Mouse (Mus musculus): Measurements from ENCODE around the gene Anks3.
A peak's percentile ranks its signal among the peaks of the same experiment; 100 is the strongest.

Anks3 gene

DNA sequence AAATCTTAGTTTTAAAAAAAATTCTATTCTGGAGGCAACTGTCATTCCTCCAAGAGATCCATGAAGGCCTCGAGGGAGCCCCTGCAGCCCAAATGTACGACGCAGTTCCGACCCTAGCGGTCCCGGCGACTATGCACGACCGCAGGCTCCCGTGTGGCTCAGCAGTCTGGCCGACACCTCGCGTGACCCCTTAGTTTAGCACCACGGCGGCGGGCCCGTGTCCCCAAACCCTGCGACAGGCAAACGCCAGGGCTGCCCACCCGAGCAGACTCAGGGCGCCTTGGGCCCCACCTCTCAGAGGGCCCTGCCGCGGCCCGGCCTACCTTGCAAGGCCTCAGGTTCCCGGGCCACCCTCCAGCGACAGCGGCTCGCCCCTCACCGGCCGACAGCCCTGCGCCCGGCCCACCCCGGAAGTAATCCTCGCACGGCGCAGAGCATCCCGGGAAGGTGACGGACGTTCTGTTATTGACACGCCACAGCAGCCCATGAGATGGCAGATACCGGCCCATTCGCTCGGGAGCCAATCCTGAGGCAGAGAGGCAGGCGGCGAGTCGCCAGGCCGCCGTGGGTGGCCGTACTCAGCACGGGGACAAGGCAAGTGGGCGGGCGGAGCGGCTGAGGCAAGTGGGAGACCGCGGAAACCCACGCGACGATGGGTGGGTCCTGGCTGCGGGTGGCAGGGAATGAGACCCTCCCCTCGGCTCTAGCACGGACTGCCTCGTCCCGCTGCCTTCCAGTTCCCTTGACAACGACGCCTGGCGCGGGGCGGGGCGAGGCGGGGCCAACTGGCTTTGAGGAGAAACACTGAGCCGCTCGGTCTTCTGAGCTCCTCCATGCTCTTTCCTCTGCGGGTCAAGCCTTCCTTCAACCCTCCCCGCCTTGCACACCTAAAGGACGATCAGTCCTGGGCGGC, at the start of gene Anks3:
TSS of gene Anks3 (minus strand) at position 409 of the 913 bp plus-strand sequence.
- peak; percentile 93 for DNase-seq (ENCODE audit: low read depth, low spot score)

DNA sequence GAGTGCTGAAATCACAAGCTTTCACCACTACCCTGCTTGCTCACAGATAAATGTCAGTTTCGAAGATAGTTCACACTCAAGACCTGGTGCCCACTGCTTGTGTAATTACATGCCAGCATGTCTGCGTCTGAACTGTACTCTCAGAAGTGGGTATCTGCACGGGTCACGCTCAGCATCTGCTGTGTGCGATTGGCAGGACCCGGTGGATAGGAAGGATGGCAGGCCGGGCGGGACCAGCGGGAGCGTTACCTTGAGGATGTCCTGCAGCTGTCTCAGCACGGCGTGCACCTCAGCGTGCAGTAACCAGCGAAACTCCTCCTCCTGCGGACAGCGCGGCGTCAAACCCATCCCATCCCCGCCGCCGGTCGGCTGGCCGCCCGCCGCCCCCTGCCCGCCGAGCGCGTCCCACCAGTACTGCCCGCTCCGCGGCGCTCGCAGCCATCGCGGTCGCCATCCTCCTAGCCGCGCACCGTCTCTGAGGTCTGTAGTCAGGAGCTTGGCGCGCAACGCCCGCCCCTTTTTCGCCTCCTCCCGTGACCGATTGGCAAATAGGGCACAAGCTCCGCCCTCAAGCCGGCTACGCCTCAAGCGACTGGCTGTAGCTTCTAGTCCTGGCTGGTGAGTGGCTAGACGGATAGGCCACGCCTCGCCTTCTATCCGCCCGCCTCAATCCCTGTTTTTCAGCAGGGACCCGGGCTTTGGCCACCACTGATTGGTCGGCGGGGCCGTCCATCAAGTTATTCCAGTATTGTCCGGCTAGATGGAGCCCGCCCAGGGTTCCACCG, 49.2 kb upstream of the Anks3 start, which contains the start of gene Rogdi:
TSS of gene Rogdi (minus strand) at position 500 of the 785 bp plus-strand sequence.
- DNase-seq (ENCODE audit: low read depth, low spot score): peak; percentile 99

DNA sequence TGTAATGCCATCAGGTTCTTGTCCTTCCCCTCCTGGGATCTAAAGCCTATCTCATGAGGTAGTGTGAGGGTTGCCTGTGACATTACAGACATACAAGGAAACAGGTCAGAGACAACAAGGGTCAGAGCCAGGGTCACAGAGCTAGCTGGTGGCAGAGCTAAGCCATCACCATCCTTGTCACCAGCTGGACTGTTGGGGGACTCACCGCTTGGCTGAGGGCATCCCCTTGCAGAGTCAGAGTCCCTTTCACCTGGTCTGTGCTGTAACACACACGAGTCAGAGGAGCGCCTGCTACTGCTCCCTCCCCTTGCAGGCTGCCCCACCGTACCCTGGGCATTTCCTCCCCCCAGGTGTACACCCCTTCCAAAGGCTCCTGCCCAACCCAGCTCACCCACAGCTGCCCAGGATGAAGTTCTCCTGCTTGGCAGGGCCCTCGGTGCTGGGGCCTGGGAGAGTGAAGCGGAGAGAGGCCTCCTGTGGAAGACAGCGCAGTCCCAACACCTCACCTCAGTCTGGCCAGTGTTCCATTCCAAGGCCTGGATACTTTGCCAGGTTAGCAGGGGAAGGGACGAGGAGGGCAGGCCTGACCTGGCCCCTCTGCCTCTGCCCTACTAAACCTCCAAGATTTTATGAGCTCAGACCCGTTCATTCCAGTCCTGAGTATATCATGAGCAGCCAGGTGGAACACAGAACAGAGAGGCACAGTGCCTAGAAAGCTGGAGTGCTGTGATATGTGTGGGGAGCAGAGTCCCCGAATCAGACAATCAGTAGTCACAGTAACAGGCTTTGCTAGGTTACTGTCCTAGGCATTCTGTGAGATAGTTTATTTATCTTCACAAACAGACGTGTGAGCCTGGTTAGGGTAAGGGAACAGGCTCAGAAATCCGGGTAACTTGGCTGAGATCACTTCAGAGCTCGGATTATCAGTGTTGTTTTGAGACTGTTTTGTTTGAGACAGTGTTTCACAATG, 48.3 kb upstream of the Anks3 start:
- DNase-seq (ENCODE audit: low read depth, low spot score): no peak

DNA sequence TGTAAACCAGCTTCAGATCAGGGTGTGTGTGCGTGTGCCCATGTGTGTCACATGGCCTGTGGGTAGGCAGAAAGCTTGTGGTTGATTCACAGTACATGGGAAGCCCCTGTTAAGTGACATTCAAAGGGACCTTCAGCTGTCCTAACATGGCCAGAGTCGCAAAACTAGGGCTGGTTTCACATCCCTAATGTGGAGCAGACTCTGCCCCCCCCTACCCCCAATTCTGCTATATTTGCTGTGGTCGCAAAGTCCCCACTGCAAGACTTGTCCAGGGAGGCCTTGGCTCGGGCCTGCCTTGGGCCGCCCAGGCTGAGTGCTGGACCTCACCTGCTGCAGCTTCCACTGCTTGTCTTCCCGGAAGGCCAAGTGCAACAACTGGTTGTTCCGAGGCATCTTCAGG, 47.3 kb upstream of the Anks3 start:
- no peak for DNase-seq (ENCODE audit: low read depth, low spot score)

DNA sequence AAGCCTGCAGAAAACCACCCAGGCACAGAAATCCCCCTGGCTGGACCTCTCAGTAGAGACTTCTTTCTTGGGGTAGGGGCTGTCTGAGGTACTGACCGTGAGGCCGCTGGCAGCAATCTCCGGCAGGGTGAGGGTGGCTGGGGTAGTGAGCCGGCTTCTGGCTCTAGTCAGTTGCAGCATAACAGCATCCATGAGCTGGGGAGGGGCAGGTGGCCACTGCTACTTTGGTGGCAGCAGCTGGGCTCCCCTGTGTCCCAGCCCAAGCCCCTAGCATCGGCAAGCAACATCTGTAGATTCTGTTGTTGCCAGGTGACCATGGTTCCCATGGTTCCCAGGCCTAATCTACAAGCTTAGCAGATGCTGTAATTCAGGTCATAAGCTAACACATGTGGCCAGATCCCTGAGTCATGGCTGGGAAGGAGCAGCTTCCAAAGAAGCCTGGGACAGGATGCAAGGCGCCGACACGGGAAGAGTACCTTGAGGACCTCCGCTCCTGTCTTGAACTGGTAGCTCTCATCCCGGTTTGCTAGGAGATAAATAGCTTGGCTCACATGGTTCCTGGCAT, 46.4 kb upstream of the Anks3 start:
- no peak for DNase-seq (ENCODE audit: low read depth, low spot score)

DNA sequence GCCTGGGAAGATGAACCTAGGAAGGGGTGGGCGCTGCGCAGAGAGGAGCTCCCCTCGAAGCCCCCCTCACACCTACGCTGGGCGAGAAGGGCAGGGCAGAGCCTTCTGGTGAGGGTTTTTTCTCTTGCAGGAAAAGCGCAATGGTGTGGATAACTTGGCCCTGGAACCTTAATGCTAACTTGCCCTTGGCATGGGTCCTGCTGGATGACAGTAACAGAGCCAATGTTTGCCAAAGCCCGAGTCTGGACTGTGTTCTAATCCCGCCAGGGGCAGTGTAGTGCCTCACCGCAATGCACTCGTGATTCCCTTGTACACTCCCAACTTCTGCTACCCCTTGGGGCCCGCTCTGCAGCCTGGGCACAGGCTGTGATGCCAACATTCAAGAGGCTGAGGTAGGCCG, 44.1 kb upstream of the Anks3 start:
- no peak for DNase-seq (ENCODE audit: low read depth, low spot score)

DNA sequence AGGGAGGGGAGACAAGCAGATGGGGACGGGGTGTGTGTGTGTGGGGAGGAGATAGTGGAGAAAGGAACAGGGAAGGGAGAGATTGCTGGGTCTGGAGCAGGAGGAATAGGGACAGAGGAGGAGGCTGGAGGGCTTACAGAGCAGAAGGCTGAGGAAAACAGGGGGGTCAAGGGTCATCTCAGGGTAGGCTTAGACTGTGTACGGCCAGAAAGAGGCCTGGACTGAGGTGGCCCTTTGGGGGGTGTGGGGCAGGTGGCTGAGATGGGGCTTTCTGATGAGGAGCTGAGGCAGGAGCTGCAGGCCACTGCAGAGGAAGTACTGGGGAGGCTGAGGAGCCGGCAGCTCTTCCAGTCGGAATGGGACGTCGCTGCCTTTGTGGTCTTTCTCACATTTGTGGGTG, 43.5 kb upstream of the Anks3 start:
- DNase-seq (ENCODE audit: low read depth, low spot score): no peak

DNA sequence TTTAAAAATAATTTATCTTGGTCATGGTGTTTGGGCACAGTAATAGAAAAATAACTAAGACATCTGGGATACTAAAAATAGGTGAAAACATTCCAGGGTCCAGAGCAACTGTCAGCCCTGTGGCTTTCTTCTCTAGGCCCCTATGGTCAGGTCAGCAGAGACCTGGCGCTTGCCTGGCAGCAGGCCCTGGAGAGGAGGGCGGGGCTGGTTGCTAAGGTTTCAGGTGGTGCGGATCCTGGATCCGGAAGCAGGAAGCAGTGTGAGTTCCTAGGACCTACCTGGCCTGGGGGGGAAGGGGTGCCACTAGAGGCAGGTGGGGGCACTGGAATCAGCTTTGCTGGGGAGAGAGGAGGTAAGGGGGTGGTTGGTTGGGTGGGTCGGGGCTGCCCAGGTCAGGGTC, 43.1 kb upstream of the Anks3 start, which contains the start of gene Smim22:
TSS of gene Smim22 (plus strand) at position 222 of the 400 bp plus-strand sequence.
- no peak for DNase-seq (ENCODE audit: low read depth, low spot score)

DNA sequence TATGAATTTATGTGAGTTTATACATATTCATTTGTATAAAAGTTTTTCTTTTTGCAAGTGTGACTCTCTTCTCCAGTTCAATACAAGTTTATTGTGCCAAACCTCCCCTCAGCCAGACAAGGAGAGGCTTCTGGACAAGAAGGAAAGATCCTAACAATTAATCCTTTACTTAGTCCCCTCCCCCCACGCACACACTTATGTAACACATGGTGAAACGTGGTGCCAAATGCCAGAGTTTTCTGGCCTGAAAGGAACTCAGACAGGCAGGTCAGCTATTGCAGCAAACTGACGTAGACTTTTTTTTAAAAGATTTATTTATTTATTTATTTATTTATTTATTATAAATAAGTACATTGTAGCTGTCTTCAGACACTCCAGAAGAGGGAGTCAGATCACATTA, 36.6 kb upstream of the Anks3 start:
- DNase-seq (ENCODE audit: low read depth, low spot score): no peak

DNA sequence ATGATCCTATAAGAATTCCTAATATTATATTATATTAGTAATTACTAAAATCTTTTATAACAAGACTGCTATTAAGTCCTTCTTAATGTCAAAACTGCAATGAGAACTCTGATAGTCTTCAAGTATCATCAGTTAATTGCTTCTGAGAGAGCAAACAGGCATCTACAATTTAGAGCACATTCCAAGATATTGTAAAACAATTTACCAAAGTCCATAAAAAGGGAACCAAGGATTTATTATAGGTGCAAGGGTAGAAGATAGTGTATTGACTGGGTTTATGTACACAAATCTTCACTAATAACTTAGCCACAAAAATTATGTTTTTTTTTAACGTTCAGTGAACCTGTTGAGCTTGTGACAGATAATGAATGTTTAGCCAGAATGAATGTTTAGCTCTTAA, 35.0 kb upstream of the Anks3 start:
- DNase-seq (ENCODE audit: low read depth, low spot score): no peak

DNA sequence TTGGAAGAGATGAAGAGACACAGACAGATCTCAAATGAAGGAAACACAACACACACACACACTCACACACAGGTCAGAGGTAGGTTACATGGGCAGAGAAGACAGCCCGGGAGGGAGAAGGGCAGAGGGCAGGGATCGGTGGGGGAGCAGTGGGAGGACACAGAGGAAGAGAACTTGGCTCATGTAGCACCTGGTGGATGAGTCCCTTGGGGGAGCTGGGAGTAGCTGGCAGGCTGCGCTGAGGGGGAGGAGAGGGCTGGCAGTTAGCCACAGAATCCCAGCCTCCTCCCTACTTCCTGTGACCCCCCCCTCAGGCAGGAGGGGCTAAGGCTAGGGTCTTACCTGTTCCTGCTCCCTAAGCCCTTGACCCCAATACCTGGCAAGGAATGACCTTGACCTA, 33.5 kb upstream of the Anks3 start, which contains the start of gene Sept12:
TSS of gene Sept12 (minus strand) at position 300 of the 400 bp plus-strand sequence.
- DNase-seq (ENCODE audit: low read depth, low spot score): no peak

DNA sequence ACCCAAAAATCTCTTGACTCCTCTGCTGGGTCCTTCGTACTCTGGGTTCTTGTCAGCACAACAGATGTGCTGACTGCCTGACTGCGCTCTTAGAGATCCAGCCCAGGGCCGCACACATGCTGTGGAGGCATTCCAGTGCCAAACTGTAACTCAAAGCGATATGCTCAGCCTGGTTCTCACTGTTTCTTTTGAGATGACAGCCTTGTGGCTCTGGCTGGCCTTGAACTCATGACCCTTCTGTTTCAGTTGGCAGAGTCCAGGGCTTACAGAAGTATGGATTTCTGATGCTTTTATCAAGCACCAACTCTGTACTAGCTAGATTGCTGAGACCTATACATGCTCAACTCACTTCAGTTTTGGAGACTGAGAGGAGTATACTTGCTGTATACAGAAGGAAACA, 29.3 kb upstream of the Anks3 start:
- no peak for DNase-seq (ENCODE audit: low read depth, low spot score)

DNA sequence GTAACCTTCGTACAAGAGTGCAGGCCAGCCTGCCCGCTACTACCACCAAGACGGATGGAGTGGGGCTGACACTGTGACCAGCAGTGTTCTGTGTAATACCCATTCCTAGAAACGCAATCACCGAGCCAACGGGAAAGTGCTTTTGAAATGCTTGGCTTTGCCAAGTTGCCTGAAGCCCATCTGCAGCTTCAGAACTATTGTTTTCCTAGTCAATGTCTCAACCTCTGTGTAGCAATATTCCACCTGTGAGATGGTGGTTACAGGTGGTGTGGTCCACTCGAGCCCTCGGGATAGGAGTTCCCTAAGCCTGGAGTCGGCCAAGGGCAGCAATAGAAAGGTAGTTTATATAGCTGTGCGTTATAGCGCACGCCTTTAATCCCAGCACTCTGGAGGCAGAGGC, 20.7 kb upstream of the Anks3 start:
- no peak for DNase-seq (ENCODE audit: low read depth, low spot score)

DNA sequence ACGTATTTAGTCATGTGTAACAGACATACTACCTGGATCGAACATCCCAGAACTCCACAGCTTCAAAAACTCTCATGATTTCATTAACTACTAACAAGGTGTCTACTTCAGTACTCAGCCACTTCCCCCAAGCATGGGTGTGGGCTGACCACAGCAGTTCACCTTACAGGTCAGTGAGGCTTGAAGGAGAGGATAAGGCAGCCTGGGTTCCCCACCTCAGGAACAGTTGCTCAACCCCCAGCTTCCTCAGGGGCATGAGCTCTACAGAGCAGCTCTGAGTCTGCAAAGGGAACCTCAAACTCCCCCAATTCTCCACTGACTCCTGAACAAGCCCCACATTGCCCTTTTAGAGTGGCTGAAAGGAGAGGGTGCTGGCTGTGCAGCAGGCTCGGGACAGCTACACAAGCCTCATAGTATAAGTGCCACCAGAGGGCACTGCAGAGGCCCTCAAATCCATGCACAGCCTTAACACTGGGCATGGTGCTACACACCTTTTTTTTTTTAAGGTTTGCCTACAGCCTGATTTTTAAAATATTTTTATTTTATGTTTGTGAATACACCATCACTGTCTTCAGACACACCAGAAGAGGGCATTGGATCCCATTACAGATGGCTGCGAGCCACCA, 15.9 kb upstream of the Anks3 start:
- DNase-seq (ENCODE audit: low read depth, low spot score): peak; percentile 41

DNA sequence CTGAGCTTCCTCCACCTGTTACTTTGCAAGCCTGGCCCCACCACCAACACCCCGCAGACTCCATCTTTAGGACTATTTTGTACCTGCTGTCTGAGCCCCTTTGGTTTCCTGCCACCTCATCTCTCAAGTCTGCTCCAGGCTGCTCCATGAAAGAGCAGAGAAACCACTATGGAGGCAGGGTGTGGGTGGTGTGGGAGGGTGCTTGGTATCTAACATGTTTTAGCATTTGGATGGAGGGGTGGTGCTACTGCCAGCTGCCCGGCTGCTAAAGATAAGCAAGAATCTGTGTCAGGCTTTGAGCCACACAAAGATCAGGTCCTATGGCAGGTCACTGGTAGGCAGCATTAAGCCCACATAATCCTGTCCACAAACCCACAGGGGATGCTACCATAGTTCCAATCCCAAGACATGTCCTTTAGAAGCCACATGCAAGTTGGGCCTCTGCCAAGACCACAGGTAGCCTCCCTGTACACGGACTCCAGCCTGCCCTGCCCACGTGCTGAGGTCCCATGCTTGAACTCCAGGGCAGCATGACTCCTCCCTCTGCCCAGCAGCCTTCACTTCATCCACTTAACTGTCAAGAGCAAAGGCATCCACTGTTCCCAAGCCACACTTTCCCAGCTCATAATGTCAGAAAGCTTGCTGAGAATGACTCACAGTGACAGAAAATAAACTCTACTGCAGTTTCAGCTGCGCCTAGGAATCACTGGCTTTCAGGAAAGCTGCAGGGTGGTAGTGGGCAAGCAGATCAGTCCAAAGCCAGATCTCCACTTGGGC, 14.5 kb upstream of the Anks3 start:
- DNase-seq (ENCODE audit: low read depth, low spot score): no peak

DNA sequence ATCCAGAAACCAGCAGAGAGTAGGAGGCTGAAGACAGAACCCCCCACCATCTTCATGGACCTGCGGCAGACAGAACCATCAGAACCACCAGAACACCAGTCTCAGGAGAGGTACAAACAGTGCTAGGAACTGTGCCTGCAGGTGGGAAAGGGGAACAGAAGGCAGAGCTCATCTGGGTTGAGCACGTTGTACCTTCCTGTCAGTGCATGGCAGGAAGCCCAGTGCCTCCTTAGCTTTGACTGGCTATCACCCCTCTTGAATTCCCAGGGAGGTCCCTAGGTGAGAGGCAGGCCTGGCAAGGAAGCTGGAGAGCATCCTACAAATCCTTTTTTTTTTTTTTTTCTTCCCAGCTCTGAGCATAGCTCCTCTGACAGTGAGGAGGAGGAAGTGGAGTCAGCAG, 12.2 kb upstream of the Anks3 start:
- no peak for DNase-seq (ENCODE audit: low read depth, low spot score)

DNA sequence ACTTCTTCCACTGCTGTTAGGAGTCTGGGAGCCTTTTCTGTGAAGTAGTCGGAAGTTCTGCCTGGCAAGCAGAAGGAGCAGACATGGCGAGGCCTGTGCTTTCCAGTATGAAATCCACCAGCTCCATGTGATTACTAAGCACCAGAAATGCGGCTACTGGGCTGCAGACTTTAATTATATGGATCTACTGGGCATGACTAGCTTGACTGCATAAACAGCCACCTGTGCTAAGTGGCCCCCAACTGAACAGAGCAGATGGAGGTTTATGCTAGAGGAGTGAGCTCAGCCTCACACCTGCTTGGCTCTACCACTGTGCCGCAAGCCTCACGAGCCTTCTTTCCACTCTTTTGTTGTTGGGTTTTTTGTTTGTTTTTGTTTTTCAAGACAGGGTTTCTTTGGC, 10.5 kb upstream of the Anks3 start:
- no peak for DNase-seq (ENCODE audit: low read depth, low spot score)

DNA sequence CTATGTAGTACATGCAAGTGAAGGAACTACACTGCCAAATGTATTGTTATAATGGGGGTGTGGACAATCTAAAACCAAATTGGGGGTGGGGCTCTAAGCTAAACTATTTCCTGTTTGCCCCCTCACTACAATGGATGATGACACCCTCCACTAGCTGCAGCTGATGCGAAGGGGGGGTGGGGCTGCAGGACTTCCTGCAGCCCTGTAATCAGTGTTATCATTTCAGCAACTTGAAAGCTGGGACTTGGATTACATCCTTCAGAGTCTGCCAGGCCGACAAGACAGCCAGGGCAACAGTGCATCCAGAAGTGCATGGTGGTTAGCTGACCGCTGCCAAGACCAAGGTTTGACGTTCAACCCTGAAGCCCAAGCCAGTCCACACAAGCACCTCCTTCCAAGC, 7.6 kb upstream of the Anks3 start:
- DNase-seq (ENCODE audit: low read depth, low spot score): peak; percentile 21

DNA sequence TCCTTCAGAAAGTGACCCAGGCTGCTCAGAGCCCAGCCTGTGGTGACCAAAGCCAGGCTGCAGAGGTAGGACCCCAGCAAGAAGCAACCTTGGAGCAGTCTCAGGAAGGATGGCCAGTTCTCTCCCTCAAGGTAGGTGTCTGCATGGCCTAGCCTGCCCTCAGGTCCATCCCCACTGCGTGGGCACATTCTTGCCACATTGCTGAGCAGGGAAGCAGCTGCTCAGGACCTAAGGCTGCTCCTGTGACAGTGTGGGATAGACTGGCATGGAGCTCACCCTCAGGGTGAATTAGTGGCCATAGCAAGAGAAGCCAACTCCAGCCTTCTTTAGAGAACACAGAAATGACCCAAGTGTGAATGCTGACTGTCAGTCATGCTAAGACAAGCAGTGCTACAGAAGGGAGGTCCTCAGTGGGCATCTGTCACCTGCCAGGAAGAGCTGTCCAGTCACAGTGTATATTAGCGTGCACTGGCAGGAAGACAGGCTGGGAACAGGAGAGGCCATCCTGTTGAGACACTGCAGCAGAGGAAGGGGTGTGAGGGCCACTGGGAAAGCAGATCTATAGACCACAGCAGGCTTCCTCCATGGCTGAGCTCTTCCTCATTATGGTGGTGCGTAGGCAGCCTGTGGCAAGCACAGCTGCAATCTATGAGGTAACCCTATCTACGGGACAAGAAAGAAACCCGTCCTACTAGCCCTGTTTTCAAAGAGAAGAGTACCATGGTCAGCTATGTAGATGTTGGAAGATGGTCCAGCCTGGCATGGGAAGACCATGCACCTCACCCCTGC, 5.2 kb upstream of the Anks3 start:
- no peak for DNase-seq (ENCODE audit: low read depth, low spot score)

All from ES-CJ7 (cell line).